Mouse (Mus musculus): ENCODE measurements around the gene Gm45716.

Gm45716 gene

DNA sequence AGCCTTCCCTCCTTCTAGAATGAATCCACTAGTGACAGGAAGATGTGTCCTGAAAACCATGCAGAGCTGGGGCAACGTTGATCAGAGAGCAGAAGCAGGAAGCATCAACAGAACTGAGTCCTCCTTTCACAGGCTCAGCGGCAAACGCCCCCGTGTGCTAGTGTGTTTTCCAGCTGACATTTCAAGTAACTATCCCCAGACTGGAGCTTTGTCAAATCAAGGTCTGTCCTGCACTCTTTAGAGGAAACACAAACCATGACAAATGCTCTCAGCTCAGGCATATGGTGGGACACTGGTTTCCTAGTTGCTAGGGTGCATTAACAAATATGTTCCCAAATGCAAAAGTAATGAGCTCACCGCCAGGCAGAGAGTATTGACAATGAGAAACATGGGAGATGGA, 10.6 kb downstream of the Gm45716 start:
- no peak for DNase-seq (ENCODE audit: extremely low read depth, insufficient read length, low spot score)

DNA sequence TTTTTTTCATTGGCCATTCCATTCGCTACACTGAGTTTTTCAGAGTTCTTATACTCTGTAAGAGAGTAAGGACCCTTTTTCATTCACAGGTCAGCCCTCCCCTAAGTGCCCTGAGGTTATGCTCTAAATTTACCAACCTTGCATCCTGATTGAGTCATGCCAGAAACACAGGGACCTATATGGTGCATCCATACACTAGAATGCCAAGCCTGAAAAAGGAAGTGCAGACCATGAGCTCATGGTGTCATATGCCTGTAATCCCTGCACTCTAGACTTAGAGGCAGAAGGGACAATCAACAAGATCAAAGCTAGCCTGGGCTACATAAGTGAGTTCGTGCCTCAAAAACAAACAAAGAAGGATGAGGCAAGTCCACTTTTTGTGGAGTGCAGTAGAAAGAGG, 13.3 kb downstream of the Gm45716 start:
- no peak for DNase-seq (ENCODE audit: extremely low read depth, insufficient read length, low spot score)

DNA sequence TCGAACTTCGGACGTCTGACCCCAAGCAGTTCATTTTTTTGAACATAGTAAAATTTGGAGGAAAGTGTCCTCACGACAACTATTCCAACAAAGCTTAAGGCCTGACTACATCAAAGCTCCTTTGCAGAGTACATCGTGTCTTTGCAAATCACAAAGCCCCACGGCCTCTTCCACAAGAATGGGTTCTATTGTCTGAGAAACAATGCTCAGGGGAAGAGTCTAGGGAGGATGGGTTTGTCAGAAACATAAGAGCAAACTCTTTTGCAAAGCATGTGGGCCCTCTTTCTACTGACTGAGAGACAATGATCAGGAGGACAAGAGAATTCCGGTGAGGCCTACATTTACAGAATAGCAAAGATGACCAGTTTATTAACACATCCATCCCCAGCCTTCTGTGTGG, 26.8 kb downstream of the Gm45716 start:
- DNase-seq (ENCODE audit: extremely low read depth, insufficient read length, low spot score) = no peak

DNA sequence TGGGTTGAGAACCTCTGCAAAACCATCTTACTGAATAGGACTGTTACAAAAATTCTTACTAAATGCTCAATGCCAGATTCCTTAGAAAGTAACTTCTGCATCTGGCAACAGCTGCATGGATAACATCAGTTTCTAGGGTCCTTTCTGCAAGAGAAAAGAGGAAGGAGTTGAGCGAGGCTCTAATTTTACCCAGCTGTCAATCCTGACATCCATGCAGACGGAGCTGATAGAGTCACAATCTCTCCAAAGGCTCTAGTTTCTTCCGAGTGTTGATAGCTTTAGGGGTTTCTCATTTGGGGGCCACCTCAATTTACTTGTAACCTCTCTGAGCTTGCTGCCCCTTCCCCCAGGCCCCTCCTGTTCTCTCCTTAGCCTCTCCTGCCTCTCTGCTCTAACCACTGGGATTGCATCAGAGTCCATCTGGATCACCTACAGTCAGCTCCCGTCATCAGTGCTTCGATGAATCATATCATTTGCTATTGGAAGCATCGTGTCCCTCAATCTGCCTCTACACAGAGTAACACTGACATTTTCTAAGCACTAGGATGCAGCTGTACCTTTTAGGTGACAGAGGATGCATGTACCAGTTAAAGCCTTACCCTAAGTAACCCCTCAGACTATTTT, 32.7 kb downstream of the Gm45716 start:
- DNase-seq (ENCODE audit: extremely low read depth, insufficient read length, low spot score) = no peak

DNA sequence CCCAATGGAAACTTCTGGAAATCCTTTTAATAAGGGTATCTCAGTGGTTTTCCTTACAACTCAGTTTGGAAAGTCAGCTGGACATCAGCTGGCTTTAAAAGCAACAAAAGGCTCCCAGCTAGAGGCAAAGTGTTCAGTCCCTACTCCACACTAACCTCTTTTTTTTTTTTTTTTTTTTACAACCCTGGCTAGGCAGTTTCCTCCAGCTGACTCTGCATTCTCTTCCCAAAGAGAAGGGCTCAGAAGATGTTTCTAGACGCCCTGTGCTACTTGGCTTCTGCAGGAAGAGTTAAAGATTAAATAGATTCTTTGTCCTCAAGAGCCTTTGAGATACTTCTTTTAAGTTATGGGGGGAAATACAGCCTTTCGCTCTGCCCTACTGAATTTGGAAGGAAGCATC, 33.3 kb downstream of the Gm45716 start:
- DNase-seq (ENCODE audit: extremely low read depth, insufficient read length, low spot score) = no peak

DNA sequence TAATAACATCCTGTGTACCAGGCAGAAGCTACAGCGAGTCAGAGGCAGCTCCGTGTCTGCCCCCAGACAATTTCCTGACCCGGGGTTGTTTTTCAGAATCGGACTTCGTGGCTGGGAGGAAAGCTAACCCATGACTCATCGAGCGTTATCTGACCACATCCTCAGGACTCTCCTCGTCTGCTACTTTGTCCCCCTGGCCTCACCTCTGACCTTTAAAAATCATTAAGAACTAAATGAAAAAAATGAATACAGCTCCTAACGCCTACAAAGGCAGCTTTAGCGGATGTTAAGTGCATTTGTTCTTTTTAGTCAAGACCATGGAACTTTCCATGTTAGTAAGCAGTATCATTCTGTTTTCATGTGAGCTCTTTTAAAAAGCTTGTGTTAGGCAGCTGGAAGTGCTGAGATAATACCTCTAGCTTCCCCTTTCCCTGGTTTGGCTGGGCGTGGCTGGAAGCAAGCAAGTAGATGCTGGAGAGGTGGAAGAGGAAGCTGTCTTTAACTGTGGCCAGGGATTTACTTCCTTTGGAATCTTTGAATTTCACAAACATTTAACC, 37.5 kb downstream of the Gm45716 start:
- DNase-seq (ENCODE audit: extremely low read depth, insufficient read length, low spot score) = peak; percentile 43

DNA sequence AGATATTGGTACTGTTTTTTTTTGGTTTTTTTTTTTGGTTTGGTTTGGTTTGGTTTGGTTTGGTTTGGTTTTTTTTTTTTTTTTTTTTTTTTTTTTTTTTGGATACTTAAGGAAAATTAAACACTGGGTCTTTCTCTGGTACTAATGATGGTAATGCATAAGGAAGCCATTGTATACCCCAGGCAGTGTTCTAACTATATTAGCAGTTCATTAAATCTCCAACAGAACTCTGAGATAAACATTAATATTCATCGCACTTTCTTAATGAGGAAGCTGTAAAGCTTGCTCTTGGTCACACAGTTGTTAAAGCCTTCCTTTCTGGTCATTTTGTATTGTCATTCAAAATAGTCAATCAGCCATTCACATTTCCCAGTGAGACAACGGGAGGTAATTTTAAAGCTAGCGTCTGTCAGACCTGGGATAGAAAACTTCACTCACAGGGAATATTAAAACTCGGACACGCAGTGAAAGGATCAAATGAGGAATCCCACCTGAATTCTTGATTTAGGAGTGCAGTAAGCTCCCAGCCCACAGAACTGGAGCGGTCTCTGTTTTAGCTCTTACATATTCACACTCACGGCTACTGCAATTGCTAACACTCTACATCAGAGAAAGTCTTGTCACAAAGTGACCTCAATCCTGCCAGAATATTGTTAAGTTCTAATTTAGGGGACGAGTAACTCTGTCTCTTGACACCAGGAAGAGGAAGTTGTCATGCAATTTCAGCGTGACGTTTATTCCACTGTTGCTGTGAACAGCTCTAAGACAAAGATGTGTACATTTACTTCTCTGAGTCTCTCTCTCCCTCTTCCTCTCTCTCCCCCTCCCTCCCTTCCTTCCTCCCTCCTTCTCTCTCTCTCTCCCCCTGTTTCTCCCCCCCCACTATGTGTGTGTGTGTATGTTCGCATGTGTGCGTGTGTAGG, 39.8 kb downstream of the Gm45716 start:
- no peak for DNase-seq (ENCODE audit: extremely low read depth, insufficient read length, low spot score)

DNA sequence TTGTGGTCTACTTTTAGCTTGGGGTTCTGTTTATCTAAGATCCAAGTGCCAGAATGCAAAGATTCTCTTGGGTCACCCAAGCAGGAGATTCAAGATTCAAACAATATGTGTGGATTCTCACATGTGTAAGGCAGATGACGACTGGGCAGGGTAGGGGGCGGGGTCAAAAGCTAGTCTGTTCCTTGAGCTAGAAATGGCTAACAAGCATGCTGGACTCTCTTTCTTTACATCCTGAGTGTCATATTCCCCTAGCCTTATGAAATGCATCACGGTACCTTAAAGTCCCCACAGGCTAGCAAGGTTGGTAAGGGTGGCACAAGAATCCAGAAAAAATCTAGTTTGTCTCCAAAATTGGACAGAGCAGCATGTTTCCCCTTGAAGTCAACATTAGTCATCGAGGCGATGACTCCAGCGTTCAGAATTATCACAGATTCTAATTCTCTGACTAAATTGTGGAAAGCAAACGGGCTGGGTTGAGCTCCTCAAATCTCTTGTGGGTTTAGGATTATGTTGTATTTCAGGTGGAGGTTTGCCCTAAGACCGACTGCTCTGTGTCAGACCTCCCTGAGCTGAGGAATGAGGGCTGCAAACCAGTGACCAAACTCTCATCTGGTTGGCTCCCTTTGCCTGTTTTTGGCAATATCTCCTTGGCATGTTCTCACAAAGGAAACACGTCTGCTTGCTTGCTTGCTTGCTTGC, 40.9 kb downstream of the Gm45716 start:
- DNase-seq (ENCODE audit: extremely low read depth, insufficient read length, low spot score) = peak; percentile 57

DNA sequence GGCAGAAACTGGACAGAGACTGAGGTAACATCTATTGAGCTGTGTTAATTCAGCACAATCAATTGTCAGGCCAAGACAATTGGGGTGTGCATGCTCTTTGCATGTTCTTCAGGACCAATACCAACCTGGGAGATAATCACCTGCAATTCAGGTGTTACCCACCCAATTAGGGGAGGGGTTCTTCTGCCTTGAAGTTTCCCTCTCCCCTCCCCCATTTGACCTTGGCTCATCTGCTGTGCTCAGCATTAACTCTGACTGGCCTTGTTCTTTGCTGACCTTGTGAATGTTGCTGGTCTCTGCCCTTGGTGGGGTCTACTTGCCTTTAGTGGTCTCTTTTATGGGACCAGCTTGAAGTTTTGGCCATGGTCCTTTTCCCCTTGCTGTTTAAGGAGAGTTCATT, 42.3 kb downstream of the Gm45716 start:
- no peak for DNase-seq (ENCODE audit: extremely low read depth, insufficient read length, low spot score)

DNA sequence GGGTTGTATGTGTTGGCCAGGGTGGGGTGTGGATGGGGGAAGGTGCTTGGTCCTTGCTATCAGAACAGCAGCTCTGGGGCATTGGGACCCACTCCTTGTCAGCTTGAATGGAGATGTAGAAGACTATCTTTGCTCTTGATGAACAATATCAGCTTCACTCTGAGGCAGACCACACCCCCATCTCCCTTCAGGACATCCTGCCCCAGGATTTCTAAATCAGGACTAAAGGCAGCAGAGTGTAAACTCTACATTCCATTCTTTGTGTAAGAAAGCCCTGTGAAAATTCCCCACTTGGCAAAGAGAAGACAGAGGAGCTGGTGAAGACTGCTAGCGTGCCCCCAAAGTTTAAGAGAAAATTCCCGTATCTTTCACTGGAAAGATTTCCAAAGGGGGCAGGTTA, 43.2 kb downstream of the Gm45716 start:
- DNase-seq (ENCODE audit: extremely low read depth, insufficient read length, low spot score) = no peak

DNA sequence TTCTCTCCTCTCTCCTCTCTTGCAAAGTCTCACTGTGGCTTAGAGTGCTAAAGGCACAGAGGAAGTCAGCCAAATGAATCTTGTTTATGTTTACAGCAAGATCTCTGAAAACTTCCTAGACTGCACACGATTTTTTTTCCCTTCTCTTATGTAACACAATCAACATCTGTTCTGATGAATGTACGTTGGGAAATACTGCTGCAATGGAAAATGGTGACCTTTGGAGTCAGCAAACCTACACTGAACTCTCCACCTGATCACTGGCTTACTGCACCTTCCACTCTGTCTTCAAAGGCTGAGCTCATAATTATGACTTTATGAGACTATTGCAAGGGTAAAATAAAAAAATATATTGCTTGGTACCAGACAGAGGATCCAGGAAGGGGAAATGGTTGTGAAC, 44.1 kb downstream of the Gm45716 start:
- DNase-seq (ENCODE audit: extremely low read depth, insufficient read length, low spot score) = no peak

DNA sequence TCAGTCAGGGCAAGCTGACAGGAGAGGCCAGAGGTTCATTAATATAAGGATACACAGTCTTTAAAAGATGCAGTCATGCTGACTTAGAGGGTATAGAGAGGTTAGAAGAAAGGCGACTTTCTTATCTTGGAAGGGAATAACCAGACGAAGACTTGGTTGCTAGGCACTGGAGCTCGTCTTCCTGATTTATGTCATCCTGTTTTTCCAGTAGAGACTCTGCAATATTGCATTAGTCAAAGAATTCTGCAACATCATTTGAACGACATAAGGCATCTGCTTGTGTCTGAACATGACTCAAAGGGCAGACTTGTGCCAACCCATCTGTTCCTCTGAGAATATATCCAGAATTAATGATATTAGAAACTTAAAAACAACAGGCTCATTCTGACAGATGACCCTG, 45.2 kb downstream of the Gm45716 start:
- no peak for DNase-seq (ENCODE audit: extremely low read depth, insufficient read length, low spot score)

DNA sequence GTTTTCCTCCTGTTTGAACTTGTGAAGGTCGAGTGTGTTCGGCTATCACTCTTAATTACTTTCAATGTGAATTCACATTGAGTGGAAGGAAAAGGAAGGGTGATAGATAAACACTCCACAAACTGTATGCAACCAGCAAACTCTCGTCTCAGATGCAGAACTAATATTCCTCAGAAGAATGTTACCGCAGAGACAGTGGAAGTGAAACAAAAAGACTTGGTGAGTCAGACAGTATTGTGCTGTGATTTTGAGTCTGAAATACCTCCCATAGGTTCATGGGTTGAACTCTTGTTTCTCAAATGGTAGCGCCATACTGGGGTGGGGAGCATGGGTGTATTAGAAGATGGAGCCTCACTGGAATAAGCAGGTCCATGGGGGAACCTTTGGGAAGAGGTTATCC, 47.7 kb downstream of the Gm45716 start:
- DNase-seq (ENCODE audit: extremely low read depth, insufficient read length, low spot score) = no peak

DNA sequence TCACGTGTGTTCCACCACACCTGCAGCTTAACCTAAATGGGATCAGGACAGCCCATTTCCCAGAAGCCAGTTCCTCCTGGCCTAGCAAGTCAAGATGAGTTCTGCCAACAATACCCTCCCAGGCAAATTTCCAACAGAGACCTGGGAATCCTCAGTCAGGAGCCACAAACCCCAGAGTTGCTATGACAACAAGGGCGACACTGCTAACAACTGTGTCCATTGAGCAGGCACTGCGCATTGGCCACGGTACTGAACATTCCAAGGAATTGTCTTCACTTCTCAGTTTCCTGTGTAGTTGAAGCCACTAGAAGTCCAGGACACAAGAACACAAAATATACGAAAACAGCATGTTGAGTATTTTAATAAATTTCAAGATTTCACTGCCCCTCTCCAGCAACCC, 50.1 kb downstream of the Gm45716 start:
- DNase-seq (ENCODE audit: extremely low read depth, insufficient read length, low spot score) = no peak

DNA sequence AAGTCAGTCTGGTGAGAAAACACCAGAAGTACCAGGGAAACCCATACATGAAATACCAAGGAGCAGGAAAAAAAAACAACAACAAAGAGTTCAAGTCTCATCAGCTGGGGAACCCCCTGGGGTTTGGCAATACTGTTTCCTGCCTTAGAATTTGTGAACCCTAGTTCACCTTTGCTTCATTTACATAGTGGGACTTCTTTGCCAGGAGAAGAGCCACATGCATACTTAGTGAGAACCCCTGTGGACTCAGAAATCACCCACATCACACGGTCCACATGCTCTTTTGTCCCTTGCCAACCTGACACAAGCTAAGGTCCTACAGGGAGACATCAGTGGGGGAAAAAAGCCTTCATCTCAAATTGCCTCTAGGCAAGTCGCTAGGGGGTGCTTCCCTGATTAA, 51.2 kb downstream of the Gm45716 start:
- DNase-seq (ENCODE audit: extremely low read depth, insufficient read length, low spot score) = no peak

DNA sequence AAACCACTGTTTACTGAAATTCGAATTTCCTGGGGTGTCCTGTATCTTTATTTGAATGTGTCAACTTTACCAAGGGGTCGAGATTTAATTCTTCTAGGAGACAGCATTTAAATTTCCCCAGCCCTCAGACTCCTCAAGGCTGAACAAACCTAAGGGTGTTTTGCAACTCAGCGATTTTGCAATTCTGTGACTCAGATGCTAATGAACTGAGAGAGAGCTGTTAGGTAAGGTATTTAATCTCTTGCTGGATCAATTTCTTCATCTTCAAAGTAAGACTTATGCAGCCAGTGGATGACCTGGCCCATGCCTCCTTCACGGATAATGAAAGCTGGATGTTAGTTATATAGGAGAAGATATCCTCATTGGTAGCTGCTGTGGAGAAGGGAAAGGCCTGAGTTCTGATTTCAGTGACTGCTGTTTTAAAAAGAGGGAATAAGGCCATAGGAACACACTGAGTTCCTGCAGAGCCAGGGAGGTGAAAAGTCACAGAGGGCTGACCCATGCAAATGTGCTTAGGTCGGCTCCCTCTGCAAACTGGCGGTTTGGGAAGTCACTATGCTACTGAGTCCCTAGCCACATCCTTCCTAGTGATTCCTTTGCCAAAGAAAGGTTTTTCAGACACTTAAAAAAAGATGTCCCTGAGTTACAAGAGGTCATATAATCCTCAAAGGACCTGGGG, 53.3 kb downstream of the Gm45716 start:
- peak; percentile 46 for DNase-seq (ENCODE audit: extremely low read depth, insufficient read length, low spot score)

DNA sequence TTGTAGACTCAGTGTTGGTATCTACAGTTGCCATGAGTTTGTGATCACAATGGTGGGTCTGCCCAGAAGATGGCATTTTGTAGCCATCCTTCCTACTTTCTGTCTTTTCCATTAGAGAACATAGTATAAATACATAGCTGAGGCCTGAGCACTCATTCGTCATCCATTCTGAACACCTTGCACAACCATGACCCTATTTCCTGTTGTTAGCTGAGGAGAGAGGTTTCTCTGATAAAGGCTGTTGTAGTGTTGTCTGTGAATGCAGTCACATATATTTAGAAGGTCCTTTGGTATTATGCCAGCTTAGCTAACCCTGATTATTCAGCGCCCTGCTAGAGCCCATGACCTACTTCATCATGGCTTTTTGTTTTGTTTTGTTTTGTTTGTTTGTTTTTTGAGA, 54.4 kb downstream of the Gm45716 start:
- no peak for DNase-seq (ENCODE audit: extremely low read depth, insufficient read length, low spot score)

DNA sequence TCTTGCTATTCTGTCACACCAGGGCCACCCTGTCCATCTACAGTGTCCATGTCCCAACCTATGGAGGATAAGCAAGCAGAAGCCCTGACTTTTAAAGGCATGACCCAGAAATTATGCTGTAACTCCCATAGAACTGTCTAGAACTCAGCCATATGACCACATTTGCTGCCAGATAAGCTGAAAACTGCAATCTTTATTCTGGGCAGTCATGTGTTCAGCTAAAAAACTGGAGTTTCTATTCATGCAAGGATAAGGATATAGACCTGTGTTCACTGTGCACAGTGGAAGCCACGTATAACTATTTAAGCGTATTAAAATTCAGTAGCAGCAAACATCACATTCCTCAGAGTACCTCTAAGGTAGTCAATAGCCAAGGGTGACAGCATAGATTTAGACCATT, 55.8 kb downstream of the Gm45716 start:
- no peak for DNase-seq (ENCODE audit: extremely low read depth, insufficient read length, low spot score)

DNA sequence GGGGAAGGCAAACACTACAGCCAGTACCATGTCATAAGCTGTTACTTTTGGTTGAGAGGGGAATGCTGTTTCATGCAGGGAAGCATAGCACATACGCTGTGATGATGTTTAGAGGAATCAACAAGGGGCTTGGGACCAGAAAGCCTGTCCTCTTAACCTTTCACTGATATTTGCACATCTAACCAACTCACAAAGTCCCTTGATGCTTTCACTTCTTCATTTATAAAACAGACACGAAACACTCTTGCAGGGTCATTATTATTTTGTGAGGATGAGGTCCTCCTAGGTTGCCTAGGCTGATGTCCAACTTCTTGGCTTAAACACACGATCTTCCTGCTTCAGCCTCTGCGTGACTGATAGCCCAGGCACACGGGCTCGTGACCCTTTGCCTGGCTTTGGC, 58.1 kb downstream of the Gm45716 start:
- DNase-seq (ENCODE audit: extremely low read depth, insufficient read length, low spot score) = no peak

DNA sequence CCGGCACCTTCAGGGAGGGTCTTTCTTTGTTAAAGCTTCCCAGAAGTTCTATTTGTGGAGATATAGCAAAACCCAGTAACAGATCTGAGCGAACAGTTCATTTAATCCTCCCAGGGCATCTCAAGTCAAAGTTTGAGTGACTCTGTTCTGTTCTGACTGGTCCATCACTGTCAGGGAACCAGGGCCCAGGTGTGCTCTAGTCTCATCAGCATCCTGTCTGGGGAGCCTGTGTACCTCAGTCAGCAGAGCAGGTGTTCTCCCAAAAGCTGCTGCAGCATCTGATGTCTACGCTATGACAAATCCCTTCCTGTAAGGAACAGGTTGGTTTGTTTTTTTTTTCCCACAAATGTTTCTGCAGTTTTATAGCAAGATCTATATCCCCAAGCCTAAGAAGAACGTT, 59.2 kb downstream of the Gm45716 start:
- DNase-seq (ENCODE audit: extremely low read depth, insufficient read length, low spot score) = no peak

DNA sequence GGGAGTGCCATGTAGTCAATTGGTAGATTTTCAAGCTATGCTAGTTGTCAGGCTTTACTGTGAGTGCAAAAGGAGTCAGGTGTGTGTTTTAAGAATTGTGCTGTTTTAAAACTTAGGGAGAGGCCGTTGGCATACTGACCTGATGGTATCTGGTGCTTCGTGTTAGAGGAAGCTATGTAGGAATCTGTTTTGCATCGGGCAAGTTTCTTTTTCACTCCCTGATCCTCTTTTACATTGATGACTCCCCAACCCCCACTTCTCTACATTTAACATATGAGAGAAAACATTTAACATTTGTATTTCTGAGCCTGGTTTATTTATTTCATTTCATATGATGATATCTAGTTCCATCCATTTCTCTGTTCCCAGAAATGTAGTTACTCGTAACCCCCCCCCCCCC, 60.3 kb downstream of the Gm45716 start:
- no peak for DNase-seq (ENCODE audit: extremely low read depth, insufficient read length, low spot score)

Measured in 3134 (cell line).